Mouse (Mus musculus) gastrocnemius, postnatal 14 days (tissue): ENCODE results near the gene Smarca5. TPM values are rescaled to one million over a fixed set of nuclear protein-coding genes. Genes with fewer than 3 reads are reported as not detected.
A peak's percentile ranks its signal among the peaks of the same experiment; 100 is the strongest.
"Not testable (repeated sequence)": the region's sequence is repeated elsewhere in the genome, so short reads cannot be mapped to it uniquely, and the experiment has no call there.

Source experiments
- DNase-seq: peaks from one replicate; pipeline ENCODE4 v3.0.0; 2021; ENCODE audit warnings: mixed read lengths
- intact Hi-C: fragments of 180-260 bp; cut with DNase I; formaldehyde crosslinking; loops from one replicate; pipeline ENCODE4 v1.15.1; 2025; ENCODE audit warnings: low total_unique reads
- long read RNA-seq, 2 experiments: library from polyadenylated mRNA; stranded (forward); transcript quantifications; one replicate each; pipeline ENCODE4 v2.0.0; 2021
- total RNA-seq, 2 experiments: library from RNA; stranded (reverse); gene quantifications; 2 replicates each; pipeline ENCODE4 v1.2.3; 2021

The Smarca5 gene
- total RNA-seq: 10 to 100 TPM; 29.1 to 30.6 TPM
- long read RNA-seq, experiment 1, full-length matches to known transcripts: 23 of 26 reads
- long read RNA-seq, experiment 1, partial matches to known transcripts: 2 of 26 reads
- long read RNA-seq, experiment 1, other reads (novel, unspliced or antisense): 1 of 26 reads
- long read RNA-seq, experiment 2, full-length matches to known transcripts: 28 of 31 reads
- long read RNA-seq, experiment 2, partial matches to known transcripts: 2 of 31 reads
- long read RNA-seq, experiment 2, other reads (novel, unspliced or antisense): 1 of 31 reads

DNA sequence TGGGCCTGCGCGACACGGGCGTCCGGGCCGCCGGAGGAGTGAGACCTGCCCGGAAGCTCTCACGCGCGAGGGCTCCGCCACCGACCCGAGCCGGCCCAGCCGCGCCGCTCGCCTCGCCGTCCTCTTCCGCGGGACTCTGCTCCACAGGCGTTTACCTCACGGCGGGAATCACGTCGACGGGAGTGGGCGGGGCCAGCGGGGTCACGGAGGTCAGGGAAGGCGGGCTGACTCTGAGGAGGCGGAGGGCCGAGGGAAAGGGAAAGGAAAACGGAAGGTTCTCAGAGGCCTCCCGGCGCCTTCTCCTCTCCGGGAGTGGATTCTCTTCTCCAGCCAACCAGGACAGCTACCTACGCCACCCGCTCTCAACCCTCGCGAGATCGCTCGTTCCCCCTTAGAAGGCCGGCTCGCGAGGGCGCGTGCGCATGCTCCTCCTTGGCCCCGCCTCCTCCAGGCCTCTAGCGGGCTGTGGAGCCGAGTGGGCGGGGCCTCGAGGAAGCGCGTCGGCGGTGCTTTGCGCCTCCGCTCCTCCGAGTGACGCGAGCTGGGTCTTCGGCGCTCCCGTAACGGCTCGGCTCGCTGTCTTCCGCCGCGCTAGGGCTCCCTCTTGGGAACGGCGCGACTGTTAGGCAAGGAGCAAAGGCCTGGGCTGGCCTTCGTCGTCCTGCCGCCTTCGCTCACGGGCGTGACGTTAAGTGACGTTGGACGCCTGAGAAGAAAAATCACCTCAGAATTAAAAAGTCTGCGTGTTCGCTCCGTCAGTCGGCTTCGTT, at the start of gene Smarca5:
Smarca5 (minus strand) TSS at position 343 of the 770 bp plus-strand sequence.
- intact Hi-C loops: not testable (repeated sequence)
- peak; percentile 94 for DNase-seq

DNA sequence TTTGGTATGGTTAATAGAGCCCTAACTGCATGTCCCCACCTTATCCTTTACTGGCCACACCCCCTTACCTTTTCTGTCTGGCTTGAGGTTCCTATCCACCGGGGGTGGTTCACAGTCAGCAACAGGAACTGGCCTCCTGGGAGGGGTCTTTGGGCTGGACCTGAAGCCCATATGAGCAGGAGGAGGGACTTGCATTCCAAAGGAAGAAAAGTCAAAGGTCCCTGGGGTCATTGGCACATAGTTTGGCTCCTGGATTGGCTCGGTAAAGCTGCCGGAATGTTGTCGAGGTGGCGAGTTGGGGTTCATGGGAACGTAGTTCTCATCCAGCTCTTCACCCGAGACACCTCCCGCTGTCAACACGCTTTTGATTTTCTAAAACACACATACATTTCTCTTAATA, 45.3 kb upstream of the Smarca5 start:
- DNase-seq: no peak
- intact Hi-C loops: no loop called here

DNA sequence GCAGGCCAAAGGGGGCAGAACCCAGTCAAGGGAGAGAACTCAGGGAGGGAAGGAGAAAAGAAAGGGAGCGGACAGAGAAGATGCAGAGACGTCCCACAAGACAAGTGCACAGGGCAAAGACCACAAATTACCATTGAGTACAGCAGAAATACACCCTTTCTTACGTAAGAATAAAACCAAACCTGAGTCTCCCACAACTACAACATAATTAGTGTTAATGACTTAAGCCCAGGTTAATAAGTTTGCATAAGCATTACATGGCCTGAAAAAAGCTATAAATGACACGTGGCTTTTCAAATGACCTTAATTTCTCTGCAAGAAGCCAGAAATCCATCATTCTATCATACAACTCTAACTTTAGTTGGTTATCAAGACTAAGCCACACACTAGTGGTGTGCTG, 44.0 kb upstream of the Smarca5 start:
- intact Hi-C loops: no loop called here
- no peak for DNase-seq

DNA sequence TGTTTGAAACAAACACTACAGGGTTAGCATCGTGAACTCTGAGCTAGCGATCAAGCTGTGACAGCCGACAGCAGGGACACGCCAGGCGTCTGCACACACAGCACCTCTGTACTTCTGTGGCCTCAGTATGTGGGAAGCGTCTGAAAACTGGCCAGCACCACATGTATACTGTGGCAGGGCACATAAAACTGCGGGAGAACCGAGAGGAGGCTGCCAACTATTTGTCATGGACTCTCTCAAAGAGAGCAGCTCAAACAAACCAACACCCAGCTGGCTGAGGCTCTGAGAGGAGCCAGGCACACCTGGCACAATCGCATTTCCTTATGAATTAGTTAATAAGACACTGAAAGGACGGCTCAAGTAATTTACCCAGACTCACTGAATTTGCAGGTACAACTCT, 42.0 kb upstream of the Smarca5 start:
- intact Hi-C loops: no loop called here
- no peak for DNase-seq

DNA sequence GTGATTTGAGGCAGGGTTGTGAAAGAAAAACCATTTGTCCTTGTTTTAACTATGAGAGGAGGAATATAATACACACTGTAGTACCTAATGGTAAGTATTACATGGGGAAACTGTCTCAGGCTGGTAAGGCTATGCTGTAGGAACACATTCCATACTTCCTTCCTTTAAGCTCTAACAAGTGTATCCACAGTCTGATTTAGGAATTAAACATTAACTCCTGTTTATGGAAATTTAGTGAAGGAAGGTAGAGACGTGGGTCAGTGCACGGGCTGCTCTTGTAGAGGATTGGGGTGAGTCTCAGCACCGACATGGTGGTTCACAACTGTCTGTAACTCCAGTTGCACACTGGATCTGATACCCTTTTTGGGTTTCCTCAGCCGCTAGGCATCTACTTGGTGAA, 41.0 kb upstream of the Smarca5 start:
- intact Hi-C loops: no loop called here
- DNase-seq: no peak

DNA sequence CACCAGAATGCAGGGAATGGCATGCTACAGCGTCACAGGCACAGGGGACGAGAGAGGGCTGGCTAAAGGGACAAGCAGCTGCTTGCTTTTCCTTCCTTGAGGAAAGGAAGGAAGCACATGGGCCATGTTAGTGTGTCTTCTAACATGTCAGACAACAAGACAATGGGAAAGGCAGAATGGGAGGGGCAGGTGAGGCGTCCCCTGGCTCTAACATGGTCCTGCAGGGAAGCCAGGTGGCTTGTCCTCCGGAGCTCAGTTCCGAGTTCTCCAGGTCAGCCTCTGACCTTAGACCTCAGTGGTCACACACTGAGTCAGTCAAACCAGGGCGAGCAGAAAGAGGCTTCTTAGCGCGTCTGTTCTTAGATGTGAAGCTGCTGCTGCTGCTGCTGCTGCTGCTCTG, 37.1 kb upstream of the Smarca5 start:
- intact Hi-C loops: loop anchor here (5.0 kb wide), 1 partner anchor 101 kb away; no protein-coding TSS in a partner anchor
- no peak for DNase-seq

DNA sequence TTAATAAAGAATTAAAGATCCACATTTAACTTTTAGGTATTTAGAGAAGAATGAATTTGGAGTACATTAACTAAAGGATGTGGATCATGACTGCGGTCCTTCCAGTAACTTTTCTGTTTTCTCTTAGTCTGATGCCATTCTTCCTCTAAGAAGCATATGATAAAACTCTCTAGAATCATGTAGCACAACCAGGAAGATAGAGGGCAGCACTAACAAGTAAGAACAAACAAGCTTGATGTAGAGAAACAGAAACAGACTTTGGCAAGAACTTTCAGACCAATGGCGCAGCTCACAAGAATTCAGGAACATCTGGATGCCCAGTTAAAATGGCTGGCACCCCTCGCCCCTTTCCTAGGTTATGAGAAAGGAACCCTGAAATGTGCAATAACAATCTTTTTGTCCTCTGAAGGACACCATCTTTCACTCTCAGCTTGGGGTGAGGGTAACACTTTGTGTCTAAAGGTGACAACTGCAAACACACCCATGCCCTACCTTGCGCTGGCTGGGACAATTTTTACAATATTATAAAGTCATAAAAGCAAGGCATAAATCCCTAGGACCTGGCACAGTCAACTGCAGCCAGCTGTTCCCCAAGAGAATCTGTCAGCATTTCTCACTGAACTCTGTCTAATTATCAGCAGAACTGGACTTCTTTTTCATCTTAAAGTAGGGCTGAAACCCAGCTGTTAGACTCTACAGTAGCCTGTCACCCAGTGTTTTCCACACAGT, 33.6 kb upstream of the Smarca5 start:
- no peak for DNase-seq
- intact Hi-C loops: no loop called here

DNA sequence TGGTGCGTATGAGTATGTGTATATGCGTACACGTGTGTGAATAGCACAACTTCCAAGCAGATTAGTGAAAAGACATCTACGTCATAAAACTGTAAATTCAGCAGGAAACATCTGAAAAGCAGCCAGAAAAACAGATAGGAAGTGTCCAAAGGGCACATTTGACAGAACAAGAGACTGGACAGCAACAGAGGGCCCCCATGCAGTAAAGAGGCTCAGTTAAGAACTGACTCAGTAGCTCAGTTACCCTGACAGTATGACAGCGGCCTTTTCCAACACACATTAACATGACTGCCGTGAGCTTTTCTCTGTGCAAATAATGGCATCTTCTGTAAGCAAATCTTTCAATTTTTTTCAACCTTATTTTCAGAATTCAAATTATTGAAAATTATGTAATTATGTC, 29.2 kb upstream of the Smarca5 start:
- no peak for DNase-seq
- intact Hi-C loops: no loop called here

DNA sequence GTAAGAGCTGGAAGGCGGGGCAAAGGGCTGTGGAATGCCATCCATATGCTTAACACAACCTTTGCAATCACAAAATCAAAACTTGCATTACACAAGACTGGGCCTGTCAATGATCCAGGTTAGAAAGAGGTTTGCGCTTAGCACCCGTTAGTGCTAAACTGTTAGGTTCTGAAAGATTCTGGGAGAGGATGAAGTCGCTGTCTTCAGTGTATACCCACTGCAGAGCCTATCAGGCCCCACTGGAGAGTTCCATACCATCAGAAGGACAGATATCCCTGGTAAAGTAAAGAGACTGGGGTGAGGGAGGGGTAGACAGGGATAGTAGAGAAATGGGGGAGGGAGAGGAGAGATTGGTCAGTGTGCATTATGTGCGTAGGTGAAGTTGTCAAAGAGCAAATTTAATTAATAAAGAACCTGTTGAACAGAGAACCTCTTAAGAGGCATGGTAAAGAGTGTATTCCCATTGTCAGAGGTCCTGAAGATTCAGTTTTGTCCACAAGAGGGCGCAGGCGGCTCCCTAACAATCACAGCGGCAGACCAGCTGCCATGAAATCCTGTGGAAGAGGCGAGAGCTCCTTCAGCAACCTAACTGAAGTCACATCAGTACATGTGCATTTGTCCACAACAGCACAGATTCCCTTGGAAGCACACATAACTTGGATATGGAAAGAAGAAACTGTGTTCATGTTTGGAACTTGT, 13.9 kb upstream of the Smarca5 start:
- peak; percentile 81 for DNase-seq
- intact Hi-C loops: loop anchor here (5.0 kb wide), 1 partner anchor 244 kb away; no protein-coding TSS in a partner anchor

DNA sequence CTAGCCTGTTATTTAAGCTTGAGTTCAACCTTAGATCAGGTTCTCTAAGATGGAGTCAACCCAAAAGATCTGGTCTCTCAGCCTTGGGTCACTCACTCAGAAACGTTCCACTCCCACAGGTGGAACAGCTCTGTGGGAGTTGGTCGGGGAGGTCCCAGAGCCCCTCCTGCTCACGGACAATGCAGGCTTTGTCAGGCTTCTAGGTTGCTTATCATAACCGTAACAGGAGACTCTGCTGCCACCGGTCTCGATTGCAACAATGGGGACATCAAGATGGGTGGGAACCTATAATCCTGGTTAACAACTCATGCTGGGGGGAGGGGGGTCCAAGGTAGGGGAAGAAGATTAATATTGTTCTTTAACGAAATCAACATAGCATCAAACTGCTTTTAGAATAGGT, 13.1 kb upstream of the Smarca5 start:
- DNase-seq: no peak

DNA sequence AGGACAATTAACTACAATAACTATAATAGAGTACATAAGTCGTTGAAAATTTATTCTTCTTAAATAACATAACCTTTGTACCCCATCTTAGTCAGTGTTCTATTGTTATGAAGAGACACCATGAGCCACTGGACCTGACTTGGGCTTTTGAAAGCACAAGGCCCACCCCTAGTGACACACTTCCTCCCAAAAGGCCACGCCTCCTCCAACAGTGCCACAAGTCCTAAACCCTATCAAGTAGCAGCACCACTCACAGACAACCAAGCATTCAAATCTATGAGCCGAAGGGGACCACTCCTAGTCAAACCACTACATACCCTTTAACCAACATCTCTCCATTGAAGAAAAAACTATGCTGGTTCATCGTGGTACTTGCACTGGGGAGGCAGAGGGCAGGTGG, 9.8 kb upstream of the Smarca5 start:
- no peak for DNase-seq
- intact Hi-C loops: no loop called here

More for the DNA sequence above, 13.1 kb upstream of the Smarca5 start:
- intact Hi-C loops: loop anchor here (5.0 kb wide), 1 partner anchor 245 kb away; no protein-coding TSS in a partner anchor

DNA sequence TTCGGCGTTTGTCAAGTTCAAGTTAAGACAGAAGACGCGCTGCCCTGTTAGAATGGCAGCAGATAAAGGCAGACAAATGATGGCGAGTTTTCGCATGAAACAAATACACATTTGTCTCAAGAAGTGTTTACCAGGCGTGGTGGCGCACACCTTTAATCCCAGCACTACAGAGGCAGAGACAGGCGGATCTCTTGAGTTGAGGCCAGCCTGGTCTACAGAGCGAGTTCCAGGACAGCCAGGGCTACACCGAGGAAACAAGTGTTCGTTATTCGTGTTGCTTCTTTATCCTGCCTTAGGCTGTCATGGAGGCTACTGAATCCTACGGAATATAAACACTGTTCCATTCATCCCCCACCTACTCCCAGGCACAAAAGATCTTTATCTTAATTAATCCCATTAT, 635 bp upstream of the Smarca5 start:
- DNase-seq: no peak
- intact Hi-C loops: no loop called here

DNA sequence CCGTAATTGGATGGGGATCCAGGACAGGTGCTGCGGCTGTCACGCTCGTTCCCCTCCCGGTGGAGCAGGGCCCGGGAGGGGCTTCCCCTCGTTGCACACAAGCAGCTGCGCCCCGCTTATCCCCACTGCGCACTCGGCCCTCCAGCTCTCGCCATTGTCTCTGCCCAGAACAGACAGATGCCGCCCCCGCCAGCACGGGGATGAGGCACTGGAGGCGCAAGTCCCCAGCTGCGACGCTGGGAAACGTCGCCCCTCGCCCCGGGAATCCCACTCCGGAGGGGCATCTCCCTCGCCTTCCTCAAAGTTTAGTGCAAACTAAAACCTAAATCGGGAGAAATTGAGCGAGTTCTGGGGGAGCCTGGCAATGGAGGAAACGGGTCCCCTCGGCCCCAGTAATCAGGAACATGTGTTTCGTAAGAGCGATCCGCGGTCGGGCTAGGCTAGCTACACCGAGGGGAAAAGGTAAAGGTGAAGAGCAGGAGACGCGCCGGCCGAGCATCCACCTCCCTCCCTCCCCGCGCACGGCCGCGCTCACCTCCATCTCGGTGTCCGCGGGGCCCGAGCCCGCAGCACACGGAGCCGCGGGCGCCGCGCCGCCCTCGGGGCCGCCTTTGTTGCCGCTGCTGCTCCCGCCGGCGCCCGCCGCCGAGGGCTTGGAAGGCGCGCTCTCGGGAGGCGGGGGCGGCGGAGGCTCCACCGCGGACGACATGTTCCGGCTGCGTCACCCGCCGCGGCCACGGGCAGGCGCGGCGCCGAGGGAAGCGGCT, 726 bp downstream of the Smarca5 start:
- DNase-seq: peak; percentile 59
- intact Hi-C loops: no loop called here

DNA sequence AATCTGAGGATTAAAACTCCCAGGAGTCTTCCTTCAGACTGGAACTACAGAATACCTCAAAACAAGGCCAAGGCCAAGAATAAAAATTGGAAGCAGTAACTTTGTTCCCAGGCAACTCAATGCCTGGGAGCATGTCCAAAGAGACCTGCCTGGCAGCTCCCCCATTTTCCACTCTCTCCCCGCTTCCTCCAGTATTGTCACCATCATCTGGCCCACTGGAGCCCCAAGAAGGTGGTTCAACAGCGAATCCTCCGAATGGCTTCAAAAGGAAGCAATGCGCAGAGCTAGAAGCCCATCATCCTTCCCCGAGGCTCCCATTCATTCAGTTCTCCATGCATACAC, 1.3 kb downstream of the Smarca5 start:
- intact Hi-C loops: no loop called here
- peak; percentile 15 for DNase-seq

DNA sequence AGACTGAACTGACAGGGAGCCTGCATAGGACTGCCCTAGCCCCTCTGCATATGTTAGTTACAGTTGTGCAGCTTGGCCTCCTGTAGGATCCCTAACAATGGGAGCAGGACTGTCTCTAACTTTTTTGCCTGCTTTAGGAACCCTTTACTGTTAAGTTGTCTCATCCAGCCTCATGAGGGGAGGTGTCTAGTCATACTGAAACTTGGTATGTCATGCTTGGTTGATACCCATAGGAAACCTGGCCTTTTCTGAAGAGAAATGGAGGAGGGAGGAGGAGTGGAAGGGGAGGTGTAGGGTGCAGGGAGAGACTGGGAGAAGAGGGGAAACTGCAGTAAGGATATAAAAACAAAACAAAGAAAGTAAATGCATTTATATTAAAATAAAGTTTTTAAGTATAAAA, 7.0 kb downstream of the Smarca5 start:
- no peak for DNase-seq
- intact Hi-C loops: no loop called here

DNA sequence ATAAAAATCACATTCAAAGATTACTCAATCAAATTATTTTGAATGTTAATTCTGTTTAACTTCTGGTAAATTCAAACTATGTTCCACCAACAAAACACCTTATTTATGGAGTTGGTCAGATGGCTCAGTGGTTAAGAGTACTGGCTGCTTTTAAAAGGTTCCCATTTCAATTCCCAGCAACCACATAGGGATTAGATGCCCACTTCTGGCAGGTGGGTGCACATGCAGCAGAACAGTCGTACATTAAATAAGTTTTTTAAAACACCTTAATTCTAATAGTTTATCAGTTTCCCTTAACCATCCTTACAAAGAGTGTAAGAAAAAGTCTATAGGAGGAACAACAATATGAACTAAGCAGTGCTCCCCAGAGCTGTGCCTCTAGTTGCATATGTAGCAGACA, 24.8 kb downstream of the Smarca5 start:
- intact Hi-C loops: loop anchor here (10.0 kb wide), 1 partner anchor 1010 kb away; no protein-coding TSS in a partner anchor
- DNase-seq: no peak

DNA sequence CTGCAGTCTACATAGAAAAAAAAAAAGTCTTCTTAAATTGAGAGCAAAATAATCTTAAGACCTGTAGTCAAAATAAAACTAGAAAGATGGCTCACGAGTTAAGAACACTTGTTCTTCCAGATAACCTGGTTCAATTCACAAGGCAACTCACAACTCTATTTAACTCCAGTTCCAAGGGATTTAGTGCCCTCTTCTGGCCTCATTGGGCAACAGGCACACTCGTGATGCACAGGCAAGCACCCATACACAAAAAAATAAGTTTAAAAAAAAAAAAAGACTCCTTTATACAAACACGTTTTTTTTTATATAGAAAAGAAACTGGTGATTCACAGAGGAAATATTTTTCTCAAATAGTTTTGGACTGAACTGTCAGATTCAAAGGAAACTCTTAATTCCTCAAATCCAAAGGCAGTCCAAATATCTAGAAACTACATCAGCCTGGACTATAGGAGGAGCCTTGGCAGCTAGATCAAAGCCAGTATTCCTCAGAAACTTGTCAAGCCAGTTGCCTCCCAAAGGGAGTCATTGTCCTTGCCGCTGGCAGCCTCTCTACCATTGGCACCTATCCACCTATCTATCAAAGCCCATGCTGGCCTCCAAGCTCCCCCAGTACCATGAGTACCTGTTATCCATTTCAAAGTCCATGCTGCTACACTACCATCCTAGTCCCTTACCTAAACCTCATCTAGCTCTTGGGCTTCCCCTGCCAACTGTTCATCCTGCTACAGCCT, 28.5 kb downstream of the Smarca5 start:
- intact Hi-C loops: loop anchor here (10.0 kb wide), 1 partner anchor 1006 kb away; no protein-coding TSS in a partner anchor
- no peak for DNase-seq

DNA sequence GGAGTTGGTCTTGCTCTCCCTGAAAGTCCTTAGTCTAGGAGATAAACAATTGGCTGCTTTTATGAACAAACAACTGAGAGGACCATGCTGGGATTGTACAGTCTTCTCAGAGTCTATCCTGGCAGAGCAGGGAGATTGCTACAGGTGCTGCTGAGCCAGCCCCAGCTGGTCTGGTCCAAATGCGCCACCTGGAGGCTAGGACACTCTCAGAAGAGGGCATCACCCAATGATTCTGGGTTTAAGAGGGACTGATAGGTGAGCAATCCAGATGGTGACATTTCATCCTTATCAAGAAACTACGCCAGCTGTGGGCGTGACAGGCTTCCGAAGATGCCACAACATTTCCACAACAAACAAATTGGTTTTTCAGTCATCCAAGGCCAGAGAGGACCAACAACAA, 51.2 kb downstream of the Smarca5 start:
- intact Hi-C loops: loop anchor here (5.0 kb wide), 1 partner anchor 191 kb away; no protein-coding TSS in a partner anchor
- DNase-seq: peak; percentile 44
